Mouse (Mus musculus): ENCODE results near the gene Arhgap27.
A peak's percentile ranks its signal among the peaks of the same experiment; 100 is the strongest.

DNA sequence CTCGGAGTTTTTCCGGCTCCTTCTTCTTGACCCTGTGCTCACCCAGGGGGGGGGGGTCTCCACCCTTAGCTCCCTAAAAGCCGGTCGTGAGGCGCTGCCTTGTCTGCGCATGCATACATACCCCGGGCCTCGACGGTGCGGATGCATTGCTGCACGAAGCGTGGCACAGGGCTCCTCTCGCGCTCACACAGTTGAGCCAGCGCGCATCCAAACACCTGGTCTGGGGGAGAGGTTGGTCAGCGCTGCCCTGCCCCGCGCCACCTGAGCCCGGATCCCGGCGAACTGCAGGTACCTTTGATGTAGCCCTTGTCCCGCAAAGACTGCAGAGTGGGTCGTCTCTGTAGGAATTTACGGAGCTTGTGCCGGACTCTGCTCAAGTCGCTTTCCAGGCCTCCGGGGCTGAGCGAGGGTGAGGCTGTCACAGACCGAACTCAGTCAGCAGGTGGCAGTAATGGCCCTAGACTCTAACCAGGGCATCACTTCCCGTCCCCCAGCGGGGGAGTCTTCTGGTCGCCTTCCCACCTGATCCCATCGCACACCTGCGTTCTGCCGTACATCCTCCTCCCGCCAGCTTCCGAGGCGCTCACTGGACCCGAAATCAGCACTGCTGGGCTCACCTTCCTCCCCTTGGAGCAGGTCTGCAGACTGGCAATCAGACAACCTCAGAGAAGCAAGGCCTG lies 29.6 kb downstream of the Arhgap27 start:
- TF ChIP-seq CTCF (IDR thresholded peaks at IDR 0.05; ENCODE audit: low read depth, low read length) (peak; percentile 81), POLR2A (IDR thresholded peaks at IDR 0.05; ENCODE audit: insufficient read depth, low read length) (no peak), EP300 (IDR thresholded peaks at IDR 0.05; ENCODE audit: insufficient read depth, low read depth, low read length) (no peak)
